Mouse (Mus musculus): Measurements from ENCODE around the gene Cdx2. TPM values are rescaled to one million over a fixed set of nuclear protein-coding genes. Genes with fewer than 3 reads are reported as not detected.

Cdx2 gene
- total RNA-seq, 2 experiments from 2014 or later, result not detected

DNA sequence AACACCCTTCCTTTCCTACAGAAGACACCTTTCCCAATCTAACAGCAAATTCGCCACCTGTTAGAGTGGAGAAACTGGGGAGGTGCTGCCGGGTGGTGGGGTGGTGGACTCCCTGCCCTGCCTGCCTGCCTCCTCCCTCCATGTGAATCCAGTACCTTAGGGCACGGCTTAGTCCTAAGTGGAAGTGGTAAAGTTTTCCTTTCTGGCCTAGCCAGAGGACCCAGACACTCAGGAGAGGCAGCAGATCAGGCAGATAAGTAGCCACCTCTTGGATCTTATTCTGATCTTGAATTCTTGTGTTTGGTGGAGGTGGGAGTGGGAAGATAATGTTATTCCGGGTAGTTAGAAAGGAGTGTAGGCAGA lies 7.1 kb downstream of the Cdx2 start:
- DNase-seq (ENCODE audit: low spot score in 2 of 2), result no peak
- intact Hi-C loops (cut with DNase I), result no loop called here

DNA sequence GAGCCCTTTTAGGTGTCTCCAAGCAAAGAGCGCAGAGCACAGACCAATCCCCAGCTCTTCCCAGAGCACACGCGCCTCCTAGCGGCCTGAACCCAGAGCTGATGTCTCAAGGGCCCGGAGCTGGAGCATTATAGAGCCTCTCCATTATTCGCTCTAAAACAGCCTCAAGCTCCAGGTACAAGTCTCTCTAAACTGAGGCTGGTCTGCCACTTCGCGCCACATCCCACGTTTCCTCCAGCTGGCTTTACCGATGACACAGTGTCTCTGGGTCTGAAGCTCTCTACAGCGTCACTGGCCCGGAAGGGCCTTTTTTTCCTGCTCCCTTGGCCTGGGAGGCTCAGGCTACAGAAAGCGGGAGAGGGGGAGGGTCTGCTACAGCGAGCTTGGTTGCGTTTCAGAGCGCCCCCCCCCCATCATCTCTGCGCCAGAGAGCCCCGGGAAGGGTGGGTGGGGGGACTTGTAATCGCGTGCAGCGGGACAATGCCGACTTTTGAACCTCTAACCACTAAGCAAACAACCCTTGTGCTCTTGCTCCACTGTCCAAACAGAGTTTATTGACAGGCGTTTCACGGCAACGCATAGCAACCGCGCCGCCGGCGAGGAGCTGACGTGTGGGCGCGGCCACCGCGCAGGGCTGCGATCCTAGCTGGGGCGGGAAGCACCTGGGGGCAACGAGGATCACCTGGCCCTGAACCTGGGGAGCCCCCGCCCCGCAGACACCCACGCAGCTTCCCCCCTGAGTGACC lies 7.6 kb downstream of the Cdx2 start:
- DNase-seq (ENCODE audit: low spot score in 2 of 2), result no peak
- intact Hi-C loops (cut with DNase I), result no loop called here

DNA sequence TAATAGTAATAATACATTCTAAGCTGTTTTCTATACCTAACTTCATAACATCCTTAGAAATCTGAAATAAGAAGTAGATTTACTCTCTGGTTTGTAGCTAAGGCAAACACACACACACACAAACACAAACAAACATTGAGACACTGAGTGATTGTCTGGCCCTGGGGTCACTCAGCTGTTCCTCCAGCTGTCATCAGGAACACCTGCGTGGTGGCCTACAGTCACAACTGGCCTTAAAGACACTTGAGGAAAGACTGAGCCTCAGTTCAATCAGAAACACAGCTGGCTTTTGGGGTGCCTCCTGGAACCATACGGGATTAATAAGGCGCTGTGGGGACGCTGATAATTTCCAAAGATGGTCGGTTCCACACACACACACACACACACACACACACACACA lies 9.8 kb downstream of the Cdx2 start:
- intact Hi-C loops (cut with DNase I), result no loop called here
- no peak for DNase-seq (ENCODE audit: low spot score in 2 of 2)

DNA sequence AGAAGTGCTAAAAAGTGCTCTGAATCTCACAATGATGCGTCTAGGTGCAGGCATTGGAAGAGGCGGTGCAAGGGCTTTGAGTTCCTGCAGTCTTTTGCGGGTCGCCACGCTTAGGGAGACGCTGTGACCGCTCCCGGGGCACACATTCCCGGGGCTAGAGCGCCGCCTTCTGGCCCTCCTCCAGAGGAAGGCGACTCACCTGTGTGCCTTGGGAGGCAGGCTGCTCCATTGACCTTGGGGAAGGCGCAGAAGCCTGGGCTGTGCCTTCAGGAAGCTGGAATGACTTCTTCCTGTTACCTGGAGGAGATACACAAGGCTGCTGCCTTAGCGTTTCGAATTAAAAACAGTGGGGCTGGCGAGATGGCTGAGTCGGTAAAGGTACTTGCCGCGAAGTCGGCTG lies 12.9 kb downstream of the Cdx2 start:
- intact Hi-C loops (cut with DNase I), result no loop called here
- no peak for DNase-seq (ENCODE audit: low spot score in 2 of 2)

DNA sequence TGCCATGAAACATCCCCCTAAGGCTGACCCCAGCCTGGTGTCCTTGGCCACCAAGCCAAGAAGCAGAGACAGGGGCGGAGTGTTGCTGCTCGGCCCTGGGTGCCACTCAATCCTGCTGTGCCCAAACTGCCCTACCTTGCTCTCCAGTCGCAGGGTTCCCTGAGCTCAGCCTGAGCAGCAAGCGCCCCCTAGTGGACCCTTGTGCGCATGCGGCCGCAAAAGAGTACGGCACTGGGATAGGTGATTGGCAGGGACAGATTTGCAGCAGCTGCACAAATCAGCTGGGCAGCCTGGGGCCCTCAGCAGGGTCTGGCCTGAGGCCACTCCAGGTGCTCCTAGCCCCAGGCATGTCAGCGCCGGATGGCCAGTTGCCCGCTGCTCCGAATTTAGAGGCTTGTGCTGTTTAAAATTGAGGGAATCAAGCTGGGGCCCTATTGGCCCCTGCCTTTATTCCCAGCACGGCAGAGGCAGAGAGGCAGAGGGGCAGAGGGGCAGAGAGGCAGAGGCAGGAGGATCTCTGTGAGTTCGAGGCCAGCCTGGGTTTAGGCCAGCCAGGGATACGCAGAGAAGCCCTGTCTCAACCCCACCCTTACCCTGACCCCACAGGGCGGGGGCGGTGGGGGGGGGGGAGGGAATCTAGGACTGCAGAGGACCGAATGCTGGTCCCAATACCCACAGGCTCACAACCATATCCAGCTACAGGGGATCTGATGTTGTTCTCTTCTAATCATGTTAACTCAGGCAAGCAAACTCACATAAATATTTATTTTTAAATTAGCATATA lies 13.8 kb downstream of the Cdx2 start:
- DNase-seq (ENCODE audit: low spot score in 2 of 2), result peak; percentile 29 to 62
- intact Hi-C loops (cut with DNase I), result no loop called here

DNA sequence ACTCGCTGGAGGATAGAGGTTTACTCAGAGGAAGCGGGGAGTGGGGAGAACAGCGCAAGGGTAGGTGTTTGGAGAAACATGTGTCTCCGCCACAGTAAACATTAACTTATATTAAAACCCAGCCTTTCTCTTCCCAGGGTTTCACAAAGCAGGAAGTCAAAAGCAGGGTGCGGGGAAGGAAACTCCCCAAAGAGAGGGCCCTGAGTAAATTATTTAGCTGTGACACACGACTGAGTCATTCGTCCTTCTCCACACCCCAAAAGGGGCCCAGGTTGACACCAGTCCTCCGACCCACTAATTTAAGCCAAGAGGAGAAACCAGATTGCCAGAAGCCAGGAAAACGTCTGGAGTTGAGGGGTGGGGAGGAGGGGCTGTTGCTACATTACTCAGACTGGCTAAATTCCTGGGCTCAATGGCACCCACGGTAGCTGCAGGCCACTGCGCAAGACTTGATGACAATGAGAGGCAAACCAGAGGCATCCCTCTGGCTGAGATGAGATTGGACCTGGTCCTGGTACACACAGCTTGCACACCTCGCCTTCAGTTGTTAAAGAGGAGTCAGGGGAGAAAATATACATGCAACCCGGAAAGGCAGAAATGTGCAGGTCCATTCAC lies 14.5 kb downstream of the Cdx2 start:
- DNase-seq (ENCODE audit: low spot score in 2 of 2), result no peak
- intact Hi-C loops (cut with DNase I), result no loop called here

DNA sequence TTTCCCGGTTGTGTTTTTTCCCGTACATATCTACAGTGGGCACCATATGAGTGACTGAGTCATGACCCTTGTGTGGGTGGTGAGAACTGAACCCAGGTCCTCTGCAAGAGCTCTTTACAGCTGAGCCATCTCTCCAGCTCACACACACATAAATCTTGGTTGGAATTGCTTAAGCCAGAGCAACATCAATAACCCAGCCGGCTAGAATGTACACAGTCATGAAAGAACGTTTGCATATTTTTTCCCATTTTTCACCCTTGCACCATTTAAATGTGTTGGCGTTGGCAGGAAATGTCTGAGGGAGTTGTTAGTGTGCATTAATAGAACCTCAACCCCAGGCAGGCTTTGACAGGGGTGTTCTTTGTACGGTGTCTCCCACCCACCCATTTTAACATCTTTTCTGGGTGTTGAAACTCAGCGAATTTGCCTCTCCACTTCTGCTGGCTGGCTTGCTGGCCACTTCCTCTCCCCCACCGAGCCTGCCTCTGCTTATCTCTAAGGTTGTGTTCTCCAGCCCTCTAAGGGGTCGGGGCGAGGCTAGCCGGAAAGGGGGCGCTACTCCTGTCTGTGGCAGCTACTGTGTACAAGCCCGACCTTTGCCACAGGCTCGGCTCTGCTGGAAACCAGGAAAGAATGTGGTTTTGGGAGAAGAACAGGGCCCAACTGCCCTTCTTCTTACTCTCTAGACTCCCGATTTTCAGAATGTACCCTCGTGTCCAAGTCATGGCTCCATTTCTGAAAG lies 15.1 kb downstream of the Cdx2 start:
- intact Hi-C loops (cut with DNase I), result no loop called here
- DNase-seq (ENCODE audit: low spot score in 2 of 2), result no peak

DNA sequence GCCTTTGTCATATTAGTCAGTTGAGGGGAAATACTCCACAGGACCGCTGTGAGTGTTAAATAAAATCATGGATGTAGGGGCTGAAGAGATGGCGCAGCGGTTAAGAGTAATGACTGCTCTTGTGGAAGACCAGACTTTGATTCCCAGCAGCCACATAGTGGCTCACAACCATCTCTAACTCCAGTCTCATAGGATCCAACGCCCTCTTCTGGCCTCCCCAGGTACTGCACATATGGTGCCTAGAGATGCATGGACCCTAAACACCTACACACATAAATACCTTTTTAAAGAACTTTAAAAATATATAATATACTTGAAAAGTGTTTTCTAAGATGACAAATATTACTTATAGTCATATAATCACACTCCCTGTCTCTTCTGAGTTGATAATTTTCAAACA lies 22.7 kb downstream of the Cdx2 start:
- intact Hi-C loops (cut with DNase I), result no loop called here
- DNase-seq (ENCODE audit: low spot score in 2 of 2), result no peak

DNA sequence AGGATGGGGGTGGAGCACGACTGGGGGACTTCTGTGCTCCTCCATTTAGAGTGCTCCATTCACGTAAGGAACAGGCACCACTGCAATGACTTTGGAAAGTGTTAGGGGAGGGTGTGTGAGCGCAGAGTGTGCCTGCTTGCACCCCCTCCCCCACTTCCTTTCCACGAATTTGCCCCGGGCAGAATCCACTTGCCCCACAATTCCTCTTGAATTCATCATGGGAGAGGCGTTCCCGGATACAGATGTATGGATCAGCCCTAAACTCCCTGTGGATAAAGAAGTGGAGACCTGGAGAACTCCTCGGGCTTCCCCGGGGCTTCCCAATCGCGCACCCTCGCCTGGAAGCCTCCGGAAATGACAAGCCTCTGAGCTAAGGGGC lies 29.5 kb downstream of the Cdx2 start:
- intact Hi-C loops (cut with DNase I), result loop anchor here (10.0 kb wide), 1 partner anchor 447 kb away; the partner anchor contains the start of gene Flt1

DNA sequence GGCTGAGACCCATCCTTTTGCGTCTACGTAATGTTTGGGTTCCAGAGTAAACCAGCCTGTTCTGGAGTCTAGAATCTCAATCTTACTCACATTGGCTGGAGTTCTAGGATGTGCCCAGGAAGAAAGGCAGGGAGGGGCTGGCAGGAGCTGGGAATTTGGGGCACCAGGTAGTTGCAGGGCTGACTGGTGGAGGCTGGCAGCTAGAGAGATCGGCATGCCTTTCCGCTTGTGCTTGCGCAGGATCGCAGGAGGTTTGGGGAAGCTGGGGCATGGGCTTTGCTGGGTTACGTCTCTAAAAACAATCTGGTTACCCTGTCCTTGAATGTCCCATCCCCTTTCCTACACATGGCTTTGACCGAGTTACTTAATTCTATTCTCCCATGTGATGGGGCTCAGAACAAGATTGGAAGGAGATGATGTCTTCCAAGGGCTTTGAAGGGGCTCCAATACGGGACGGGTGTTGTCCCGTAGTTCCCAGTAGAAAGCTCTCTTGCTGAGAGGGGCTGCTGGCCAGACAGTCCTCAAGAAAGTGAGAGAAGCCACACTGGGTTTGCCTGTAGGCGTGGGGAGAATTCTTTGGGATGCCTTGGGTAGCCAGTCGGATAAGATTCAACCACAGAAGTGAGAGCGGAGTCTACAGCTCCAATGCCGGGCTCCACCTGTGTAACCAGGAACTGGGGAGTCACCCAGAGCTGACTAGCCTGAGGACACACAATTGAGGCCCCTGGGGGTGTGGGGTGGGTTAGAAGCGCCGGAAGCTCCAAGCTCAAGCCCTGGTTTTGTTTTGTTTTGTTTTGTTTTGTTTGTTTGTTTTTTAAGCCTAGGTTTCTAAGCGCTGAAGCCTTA lies 30.1 kb downstream of the Cdx2 start:
- no peak for DNase-seq (ENCODE audit: low spot score in 2 of 2)
- intact Hi-C loops (cut with DNase I), result loop anchor here (10.0 kb wide), 1 partner anchor 448 kb away; the partner anchor contains the start of gene Flt1

More for the DNA sequence above, 29.5 kb downstream of the Cdx2 start:
- no peak for DNase-seq (ENCODE audit: low spot score in 2 of 2)

DNA sequence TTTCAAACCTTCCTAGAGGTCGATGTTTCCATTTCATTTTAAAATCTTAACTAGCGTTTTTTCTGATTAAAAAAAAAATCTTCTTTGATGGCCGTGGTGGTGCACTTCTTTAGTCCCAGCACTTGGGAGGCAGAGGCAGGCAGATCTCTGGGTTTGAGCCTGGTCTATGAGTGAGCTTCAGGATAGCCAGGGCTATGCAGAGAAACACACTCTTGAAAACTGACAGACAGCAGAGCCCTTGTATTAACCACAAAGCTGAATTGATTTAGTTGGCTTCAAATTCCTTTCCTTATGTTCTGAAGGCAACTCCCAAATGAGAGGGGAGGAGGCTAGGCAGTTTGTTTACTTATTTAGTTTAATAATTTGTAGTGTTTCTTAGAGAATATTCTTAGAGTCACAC lies 31.3 kb downstream of the Cdx2 start:
- intact Hi-C loops (cut with DNase I), result loop anchor here (10.0 kb wide), 1 partner anchor 449 kb away; the partner anchor contains the start of gene Flt1
- DNase-seq (ENCODE audit: low spot score in 2 of 2), result no peak

DNA sequence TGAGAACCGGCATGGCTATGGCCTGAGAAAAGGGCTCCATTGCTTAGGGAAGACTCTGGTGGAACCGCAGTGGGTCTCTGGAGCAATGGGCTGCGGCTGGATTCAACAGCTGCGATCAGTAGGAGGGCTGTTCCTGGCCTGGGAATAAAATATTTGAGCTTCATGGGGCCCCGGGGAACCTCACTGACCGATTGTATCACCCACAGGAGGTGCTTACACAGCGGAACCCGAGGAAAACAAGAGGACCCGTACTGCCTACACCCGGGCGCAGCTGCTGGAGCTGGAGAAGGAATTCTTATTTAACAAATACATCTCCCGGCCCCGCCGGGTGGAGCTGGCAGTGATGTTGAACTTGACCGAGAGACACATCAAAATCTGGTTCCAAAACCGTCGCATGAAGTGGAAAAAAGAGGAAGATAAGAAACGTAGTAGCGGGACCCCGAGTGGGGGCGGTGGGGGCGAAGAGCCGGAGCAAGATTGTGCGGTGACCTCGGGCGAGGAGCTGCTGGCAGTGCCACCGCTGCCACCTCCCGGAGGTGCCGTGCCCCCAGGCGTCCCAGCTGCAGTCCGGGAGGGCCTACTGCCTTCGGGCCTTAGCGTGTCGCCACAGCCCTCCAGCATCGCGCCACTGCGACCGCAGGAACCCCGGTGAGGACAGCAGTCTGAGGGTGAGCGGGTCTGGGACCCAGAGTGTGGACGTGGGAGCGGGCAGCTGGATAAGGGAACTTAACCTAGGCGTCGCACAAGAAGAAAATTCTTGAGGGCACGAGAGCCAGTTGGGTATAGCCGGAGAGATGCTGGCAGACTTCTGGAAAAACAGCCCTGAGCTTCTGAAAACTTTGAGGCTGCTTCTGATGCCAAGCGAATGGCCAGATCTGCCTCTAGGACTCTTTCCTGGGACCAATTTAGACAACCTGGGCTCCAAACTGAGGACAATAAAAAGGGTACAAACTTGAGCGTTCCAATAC lies 32.6 kb downstream of the Cdx2 start:
- no peak for DNase-seq (ENCODE audit: low spot score in 2 of 2)
- intact Hi-C loops (cut with DNase I), result loop anchor here (5.0 to 10.0 kb wide), 3 partner anchors 38 to 450 kb away; partner anchors contain the start of genes Flt1 and Gsx1

DNA sequence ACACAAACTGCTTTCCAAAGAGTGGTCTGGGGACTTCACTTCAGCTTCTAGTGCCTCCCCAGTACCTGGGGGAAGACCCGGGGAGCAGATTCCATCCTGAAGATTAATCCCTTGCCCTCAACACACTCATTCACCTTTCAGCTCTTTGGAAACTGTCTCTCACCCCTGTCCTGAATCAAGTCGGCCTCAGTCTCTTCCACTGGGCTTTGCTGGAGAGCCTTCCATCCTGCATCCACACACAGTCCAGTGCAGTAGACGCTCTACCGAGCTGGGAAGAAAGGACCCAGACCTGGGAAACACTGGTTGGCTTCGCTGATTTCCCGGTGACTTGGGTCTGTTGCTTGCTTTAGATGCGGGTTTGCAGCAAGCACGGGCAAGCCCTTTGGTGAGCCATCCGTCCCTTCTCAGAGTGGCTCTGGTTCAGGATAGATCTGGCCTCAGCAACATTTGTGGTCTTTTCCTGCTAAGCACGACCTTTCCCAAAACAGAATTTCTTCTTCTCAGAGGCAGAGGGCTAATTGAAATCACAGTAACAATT lies 34.2 kb downstream of the Cdx2 start:
- intact Hi-C loops (cut with DNase I), result loop anchor here (5.0 to 10.0 kb wide), 3 partner anchors 39 to 452 kb away; partner anchors contain the start of genes Flt1 and Gsx1
- no peak for DNase-seq (ENCODE audit: low spot score in 2 of 2)

DNA sequence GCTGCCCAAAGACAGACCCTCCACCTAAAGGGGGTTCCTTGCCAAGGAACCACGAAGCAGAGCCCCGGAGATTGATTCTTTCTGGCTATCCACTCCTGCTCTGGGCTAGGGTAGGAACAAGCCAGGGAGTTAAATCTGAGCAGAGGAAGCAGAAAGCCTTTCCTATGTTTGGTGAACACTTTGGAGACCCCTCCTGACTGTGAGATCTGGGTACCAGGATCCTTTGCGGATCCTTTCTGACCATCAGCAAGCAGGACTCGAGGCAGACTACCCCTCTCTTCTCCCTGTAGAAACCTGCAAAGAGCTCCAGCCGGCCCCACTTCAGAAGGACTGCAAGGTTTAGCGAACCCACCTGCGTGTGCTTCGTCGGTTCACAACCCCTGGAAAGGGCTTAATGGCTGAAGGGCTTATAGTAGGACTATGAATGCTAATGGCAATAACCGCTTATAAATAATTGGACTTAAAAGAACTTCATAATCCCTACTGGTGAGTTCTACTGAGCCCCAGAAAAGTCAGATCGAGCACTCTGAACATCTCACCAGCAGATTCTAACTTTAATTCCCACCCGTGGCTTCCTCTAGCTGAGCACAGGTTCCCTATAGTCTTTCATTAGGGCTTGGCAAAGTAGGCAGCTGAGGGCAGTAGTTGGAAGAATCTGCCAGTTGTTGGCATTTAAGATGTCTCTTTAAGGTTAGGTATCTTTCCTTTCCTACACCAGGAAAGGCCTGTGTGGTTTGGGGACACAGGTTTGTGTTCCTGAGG lies 34.8 kb downstream of the Cdx2 start:
- intact Hi-C loops (cut with DNase I), result loop anchor here (5.0 to 10.0 kb wide), 3 partner anchors 40 to 453 kb away; partner anchors contain the start of genes Flt1 and Gsx1
- no peak for DNase-seq (ENCODE audit: low spot score in 2 of 2)

DNA sequence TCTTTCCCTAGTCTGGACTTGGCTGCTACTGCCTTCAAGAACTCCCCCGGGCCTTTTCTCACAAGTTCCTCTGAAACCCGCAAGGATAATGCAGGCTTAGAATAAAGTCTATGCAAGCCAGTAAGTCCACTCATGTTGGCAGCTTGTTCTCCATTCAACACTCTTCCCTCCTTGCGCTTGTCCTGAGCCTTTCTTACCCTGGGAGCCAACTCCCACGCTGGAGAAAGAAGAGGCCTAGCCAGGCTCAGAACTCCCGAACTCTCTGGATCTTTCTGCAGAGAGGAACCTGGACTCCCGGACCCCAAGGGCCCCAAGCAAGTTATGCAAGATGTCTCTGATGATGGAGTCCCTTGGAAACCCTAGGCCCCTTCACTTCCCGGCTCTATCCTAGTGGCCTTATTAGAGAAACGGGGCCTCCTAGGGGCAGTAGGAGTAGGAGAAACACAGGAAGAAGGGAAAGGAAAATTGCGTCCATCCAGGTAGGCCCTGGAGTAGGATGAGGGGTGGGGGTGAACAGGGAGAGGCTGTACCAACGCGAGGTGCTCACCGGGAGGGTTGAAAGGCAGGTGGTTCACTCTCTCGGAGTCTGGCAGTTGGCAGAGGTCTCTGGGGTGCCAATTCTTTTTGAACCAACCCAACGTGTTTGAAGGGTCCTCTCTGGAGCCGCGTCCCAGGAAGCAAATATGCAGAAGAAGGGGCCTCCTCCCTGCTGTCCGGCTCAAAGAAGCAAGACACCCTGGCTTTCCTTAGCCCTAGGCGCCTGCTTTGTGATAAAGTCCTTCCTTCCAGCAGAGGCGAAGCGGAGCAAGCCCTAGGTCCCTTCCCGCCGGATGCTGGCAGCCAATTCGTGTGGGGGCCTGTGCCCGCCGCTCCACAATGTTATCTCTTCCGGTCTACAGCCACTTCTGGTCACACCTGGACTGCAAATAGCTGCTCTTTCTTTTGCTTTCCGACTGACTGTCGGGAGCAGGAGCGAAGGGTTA lies 36.1 kb downstream of the Cdx2 start:
- DNase-seq (ENCODE audit: low spot score in 2 of 2), result no peak
- intact Hi-C loops (cut with DNase I), result loop anchor here (5.0 to 10.0 kb wide), 3 partner anchors 41 to 454 kb away; partner anchors contain the start of genes Flt1 and Gsx1

Measured in left cerebral cortex, postnatal 14 days (tissue).